Mouse (Mus musculus) heart, adult 2 months (tissue): ENCODE measurements at regions not wholly inside any gene's neighbourhood (a gene's known extent, or its start where the extent isn't known, plus 50 kb on each side); places are given as distances from the start of the nearest gene placed in this dataset.

Source experiments
- EP300 ChIP-seq: fragments of 200-500 bp; IDR thresholded peaks from 2 replicates; pipeline ENCODE4 v1.6.1; 2011; ENCODE audit warnings: low read depth, low read length, control low read depth; ENCODE audit not compliant: insufficient read depth
- POLR2A ChIP-seq: fragments of 200-500 bp; IDR thresholded peaks from 2 replicates; pipeline ENCODE4 v1.6.1; 2011; ENCODE audit warnings: mild to moderate bottlenecking, low read depth, low read length, control low read depth; ENCODE audit not compliant: insufficient read depth

GRCm38 (mm10) chr1:161719876-161720275, 68.4 kb downstream of the Fasl start:
- no peak for TF ChIP-seq POLR2A
- TF ChIP-seq EP300, result no peak
